Mouse (Mus musculus) intestine, embryonic 16.5 days (tissue): ENCODE measurements around the gene Vps37c. TPM values are rescaled to one million over a fixed set of nuclear protein-coding genes. Genes with fewer than 3 reads are reported as not detected.

Experiments used
- ATAC-seq: fragments of 200-750 bp; cut with Nextera tagmentation; 2 replicates; pipeline ENCODE4 v1.8.0; 2017; ENCODE audit warnings: moderate TSS enrichment, moderate library complexity
- H3K27ac ChIP-seq: fragments of 300-500 bp; sonication (generic); 2 replicates; pipeline ENCODE4 v1.5.1; 2014; ENCODE audit warnings: mild to moderate bottlenecking, low read length
- H3K27me3 ChIP-seq: fragments of 300-500 bp; sonication (generic); replicated peaks from 2 replicates; pipeline ENCODE4 v1.6.1; 2014; ENCODE audit warnings: low read length, control low read depth, mixed read lengths; ENCODE audit not compliant: control insufficient read depth, insufficient read depth
- H3K36me3 ChIP-seq: fragments of 300-500 bp; sonication (generic); 2 replicates; pipeline ENCODE4 v1.6.1; 2014; ENCODE audit warnings: low read length, control low read depth; ENCODE audit not compliant: control insufficient read depth, insufficient read depth
- H3K4me1 ChIP-seq: fragments of 300-500 bp; sonication (generic); 2 replicates; pipeline ENCODE4 v1.6.1; 2014; ENCODE audit warnings: low read length, control low read depth, mixed read lengths; ENCODE audit not compliant: control insufficient read depth, insufficient read depth
- H3K4me2 ChIP-seq: fragments of 300-500 bp; sonication (generic); 2 replicates; pipeline ENCODE4 v1.6.1; 2014; ENCODE audit warnings: low read depth, low read length, control low read depth
- H3K4me3 ChIP-seq: fragments of 300-500 bp; sonication (generic); 2 replicates; pipeline ENCODE4 v1.5.1; 2014; ENCODE audit warnings: mild to moderate bottlenecking, low read length
- H3K9ac ChIP-seq: fragments of 300-500 bp; sonication (generic); 2 replicates; pipeline ENCODE4 v1.6.1; 2014; ENCODE audit warnings: low read depth, low read length
- H3K9me3 ChIP-seq: fragments of 300-500 bp; sonication (generic); 2 replicates; pipeline ENCODE4 v1.6.1; 2016; ENCODE audit warnings: low read length, control low read depth; ENCODE audit not compliant: control insufficient read depth
- WGBS: fragments of 180-500 bp; shearing (Covaris S2); extraction: QIAGEN DNeasy Blood & Tissue Kit; methylation state at CpG from one replicate; pipeline ENCODE4 v1.1.7; 2014; 5-methylcytosine and 5-hydroxymethylcytosine counted together
- polyA plus RNA-seq: library from polyadenylated mRNA; unstranded; fragments of >200 nt; fragmentation: Nextera tagmentation; extraction: Ambion mirVana; gene quantifications from 2 replicates; pipeline ENCODE4 v1.2.1, GENCODE M21; 2015

Vps37c gene
- polyA plus RNA-seq, 1 experiment from 2014 or later = 36.2 TPM

- WGBS = 95% methylated on average over 4 of the region's 4 CpGs
- H3K27ac ChIP-seq = no peak overlapping the region
- no peaks in the 10 kb centered on the region for H3K4me1 ChIP-seq
- no peak for ATAC-seq
- no peaks in the 10 kb centered on the region for H3K9me3 ChIP-seq
- H3K4me2 ChIP-seq = no peak overlapping the region
- no peak overlapping the region for H3K4me3 ChIP-seq
- H3K27me3 ChIP-seq = no peaks in the 10 kb centered on the region
- no peaks in the 10 kb centered on the region for H3K36me3 ChIP-seq
- no peak overlapping the region for H3K9ac ChIP-seq
These were observed 51.4 kb downstream of the Vps37c start for GRCm38 (mm10) chr19:10739916-10740315.

- no peaks in the 10 kb centered on the region for H3K36me3 ChIP-seq
- no peak overlapping the region for H3K4me2 ChIP-seq
- no peak overlapping the region for H3K9ac ChIP-seq
- H3K27me3 ChIP-seq = no peaks in the 10 kb centered on the region
- H3K4me1 ChIP-seq = no peaks in the 10 kb centered on the region
- H3K9me3 ChIP-seq = no peaks in the 10 kb centered on the region
- no peak overlapping the region for H3K27ac ChIP-seq
- no peak overlapping the region for H3K4me3 ChIP-seq
- WGBS = 34% methylated on average over 11 of the region's 11 CpGs
- ATAC-seq = no peak
These were observed 52.3 kb downstream of the Vps37c start for GRCm38 (mm10) chr19:10740641-10741440.

GRCm38 (mm10) chr19:10742145-10742544 lies 53.6 kb downstream of the Vps37c start:
- Histone ChIP-seq H3K4me1 (no peaks in the 10 kb centered on the region), H3K36me3 (no peaks in the 10 kb centered on the region), H3K4me2 (no peak overlapping the region), H3K9ac (no peak overlapping the region), H3K9me3 (no peaks in the 10 kb centered on the region), H3K27ac (no peak overlapping the region), H3K4me3 (no peak overlapping the region), H3K27me3 (no peaks in the 10 kb centered on the region)
- WGBS = 78% methylated on average over 6 of the region's 6 CpGs
- ATAC-seq = no peak

- Histone ChIP-seq H3K9me3 (no peaks in the 10 kb centered on the region), H3K27me3 (no peaks in the 10 kb centered on the region), H3K36me3 (no peaks in the 10 kb centered on the region), H3K4me2 (no peak overlapping the region), H3K9ac (no peak overlapping the region), H3K27ac (no peak overlapping the region), H3K4me3 (no peak overlapping the region), H3K4me1 (no peaks in the 10 kb centered on the region)
- WGBS = 65% methylated on average over 3 of the region's 3 CpGs
- ATAC-seq = no peak
These were observed 54.0 kb downstream of the Vps37c start for GRCm38 (mm10) chr19:10742565-10742964.

GRCm38 (mm10) chr19:10747182-10747581 lies 58.6 kb downstream of the Vps37c start:
- H3K27ac ChIP-seq = no peak overlapping the region
- no peaks in the 10 kb centered on the region for H3K36me3 ChIP-seq
- H3K4me3 ChIP-seq = no peak overlapping the region
- H3K4me1 ChIP-seq = no peaks in the 10 kb centered on the region
- no peak for ATAC-seq
- no peaks in the 10 kb centered on the region for H3K27me3 ChIP-seq
- no peaks in the 10 kb centered on the region for H3K9me3 ChIP-seq
- no peak overlapping the region for H3K9ac ChIP-seq
- WGBS = 71% methylated on average over 7 of the region's 7 CpGs
- no peak overlapping the region for H3K4me2 ChIP-seq

GRCm38 (mm10) chr19:10747718-10748117 lies 59.2 kb downstream of the Vps37c start:
- ATAC-seq = no peak
- WGBS = 65% methylated on average over 6 of the region's 6 CpGs

GRCm38 (mm10) chr19:10748401-10749102 lies 60.0 kb downstream of the Vps37c start:
- H3K4me2 ChIP-seq = no peak overlapping the region
- H3K36me3 ChIP-seq = no peaks in the 10 kb centered on the region
- no peak for ATAC-seq
- H3K4me1 ChIP-seq = no peaks in the 10 kb centered on the region
- WGBS = 68% methylated on average over 11 of the region's 11 CpGs
- H3K4me3 ChIP-seq = no peak overlapping the region
- no peaks in the 10 kb centered on the region for H3K9me3 ChIP-seq
- H3K27me3 ChIP-seq = no peaks in the 10 kb centered on the region
- no peak overlapping the region for H3K27ac ChIP-seq
- H3K9ac ChIP-seq = no peak overlapping the region

More at GRCm38 (mm10) chr19:10747718-10748117, 59.2 kb downstream of the Vps37c start:
- Histone ChIP-seq H3K9ac (no peak overlapping the region), H3K27ac (no peak overlapping the region), H3K4me3 (no peak overlapping the region), H3K27me3 (no peaks in the 10 kb centered on the region), H3K9me3 (no peaks in the 10 kb centered on the region), H3K36me3 (no peaks in the 10 kb centered on the region), H3K4me1 (no peaks in the 10 kb centered on the region), H3K4me2 (no peak overlapping the region)

- no peak for ATAC-seq
- WGBS = 84% methylated on average over 6 of the region's 6 CpGs
- H3K4me1 ChIP-seq = no peaks in the 10 kb centered on the region
These were observed 60.8 kb downstream of the Vps37c start for GRCm38 (mm10) chr19:10749295-10749694.

GRCm38 (mm10) chr19:10750161-10750560 lies 61.6 kb downstream of the Vps37c start:
- H3K4me1 ChIP-seq = no peaks in the 10 kb centered on the region
- no peak overlapping the region for H3K9ac ChIP-seq
- 73% methylated on average over 6 of the region's 6 CpGs for WGBS
- H3K4me2 ChIP-seq = no peak overlapping the region
- no peak for ATAC-seq
- H3K27me3 ChIP-seq = no peaks in the 10 kb centered on the region
- no peak overlapping the region for H3K4me3 ChIP-seq
- no peaks in the 10 kb centered on the region for H3K9me3 ChIP-seq
- H3K27ac ChIP-seq = no peak overlapping the region
- H3K36me3 ChIP-seq = no peaks in the 10 kb centered on the region

More at GRCm38 (mm10) chr19:10749295-10749694, 60.8 kb downstream of the Vps37c start:
- Histone ChIP-seq H3K9ac (no peak overlapping the region), H3K36me3 (no peaks in the 10 kb centered on the region), H3K9me3 (no peaks in the 10 kb centered on the region), H3K4me3 (no peak overlapping the region), H3K27me3 (no peaks in the 10 kb centered on the region), H3K27ac (no peak overlapping the region), H3K4me2 (no peak overlapping the region)
